Mouse (Mus musculus) hindbrain, embryonic 13.5 days (tissue): ENCODE data around the gene Nfic. TPM values are rescaled to one million over a fixed set of nuclear protein-coding genes. Genes with fewer than 3 reads are reported as not detected.
A peak's percentile ranks its signal among the peaks of the same experiment; 100 is the strongest.
"Not testable (repeated sequence)": the region's sequence is repeated elsewhere in the genome, so short reads cannot be mapped to it uniquely, and the experiment has no call there.

ENCODE experiments used
- ATAC-seq: fragments of 200-750 bp; cut with Nextera tagmentation; 2 replicates; pipeline ENCODE4 v1.8.0; 2017; ENCODE audit warnings: moderate TSS enrichment; ENCODE audit not compliant: low FRiP score
- H3K27ac ChIP-seq: fragments of 300-500 bp; sonication (generic); 2 replicates; pipeline ENCODE4 v1.5.1; 2015; ENCODE audit warnings: inconsistent platforms, mild to moderate bottlenecking, moderate library complexity
- H3K27me3 ChIP-seq: fragments of 300-500 bp; sonication (generic); 2 replicates; pipeline ENCODE4 v1.6.1; 2015; ENCODE audit warnings: mild to moderate bottlenecking, inconsistent platforms
- H3K36me3 ChIP-seq: fragments of 300-500 bp; sonication (generic); 2 replicates; pipeline ENCODE4 v1.6.1; 2015; ENCODE audit warnings: mild to moderate bottlenecking, inconsistent platforms
- H3K4me1 ChIP-seq: fragments of 300-500 bp; sonication (generic); replicated peaks from 2 replicates; pipeline ENCODE4 v1.6.1; 2015; ENCODE audit warnings: inconsistent platforms
- H3K4me2 ChIP-seq: fragments of 300-500 bp; sonication (generic); 2 replicates; pipeline ENCODE4 v1.6.1; 2015; ENCODE audit warnings: inconsistent platforms, mild to moderate bottlenecking, moderate library complexity
- H3K4me3 ChIP-seq: fragments of 300-500 bp; sonication (generic); 2 replicates; pipeline ENCODE4 v1.5.1; 2015; ENCODE audit warnings: mild to moderate bottlenecking, inconsistent platforms
- H3K9ac ChIP-seq: fragments of 300-500 bp; sonication (generic); 2 replicates; pipeline ENCODE4 v1.6.1; 2015; ENCODE audit warnings: mild to moderate bottlenecking, inconsistent platforms
- H3K9me3 ChIP-seq: fragments of 300-500 bp; sonication (generic); 2 replicates; pipeline ENCODE4 v1.6.1; 2016; ENCODE audit warnings: inconsistent platforms
- WGBS: fragments of 180-500 bp; shearing (Covaris S2); methylation state at CpG from one replicate; pipeline ENCODE4 v1.1.7; 2015; 5-methylcytosine and 5-hydroxymethylcytosine counted together
- polyA plus RNA-seq: library from polyadenylated mRNA; unstranded; fragments of >200 nt; fragmentation: Nextera tagmentation; extraction: Ambion mirVana; gene quantifications from 2 replicates; pipeline ENCODE4 v1.2.1, GENCODE M21; 2015

Gene Nfic
- polyA plus RNA-seq, 1 experiment from 2014 or later: 21.3 TPM

DNA sequence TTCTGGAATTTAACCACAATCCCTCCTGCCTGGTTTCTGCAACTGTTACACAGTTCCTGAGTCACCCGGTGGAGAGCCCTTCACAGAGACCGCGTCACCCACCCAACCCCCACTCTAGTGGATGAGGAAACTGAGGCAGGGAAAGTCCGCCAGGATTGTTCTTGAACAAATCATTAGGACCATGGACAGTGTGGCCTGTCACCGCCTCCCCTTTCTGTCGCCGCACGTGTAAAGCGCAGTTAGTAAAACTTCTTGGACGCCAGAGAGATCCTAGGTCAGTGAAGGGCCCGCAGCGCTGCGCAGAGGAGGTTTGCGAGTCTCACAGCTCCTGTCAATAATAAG, 2.5 kb downstream of the Nfic start:
- Histone ChIP-seq H3K4me1 (0 out of 2 replicates have a peak, but pooled peaks cover 5% of the 10 kb centered on the region), H3K4me2 (no peak overlapping the region), H3K27ac (no peak overlapping the region), H3K4me3 (no peak overlapping the region), H3K36me3 (no peaks in the 10 kb centered on the region), H3K27me3 (peaks cover 83% of the 10 kb centered on the region), H3K9ac (no peak overlapping the region), H3K9me3 (no peaks in the 10 kb centered on the region)
- ATAC-seq: no peak
- 7% methylated on average over 14 of the region's 14 CpGs for WGBS

GRCm38 (mm10) chr10:81452237-81452946, 3.0 kb downstream of the Nfic start:
- H3K4me3 ChIP-seq: no peak overlapping the region
- H3K9ac ChIP-seq: peak overlapping the region; percentile 29; the same call in 1 of the 2 replicates

DNA sequence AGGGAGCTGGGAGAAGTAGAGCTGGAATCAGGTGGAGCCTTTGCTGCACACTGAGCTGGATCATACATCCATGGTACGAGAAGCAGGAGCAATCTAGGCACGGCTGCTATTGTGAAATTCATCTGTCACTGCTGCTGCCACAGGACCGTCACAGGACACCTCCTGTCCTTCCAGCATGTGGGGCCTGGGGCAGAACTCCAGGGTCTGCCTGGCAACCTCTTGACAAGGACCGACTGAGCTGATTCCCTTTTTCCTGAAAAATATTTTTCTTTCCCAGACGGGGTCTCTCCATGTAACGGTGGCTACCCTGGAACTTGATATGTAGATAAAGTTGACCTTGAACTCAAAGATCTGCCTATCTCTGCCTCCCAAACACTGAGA, 4.1 kb downstream of the Nfic start:
- no peak overlapping the region for H3K27ac ChIP-seq
- H3K4me2 ChIP-seq: no peak overlapping the region
- no peak for ATAC-seq
- peak overlapping the region; percentile 29; the same call in 1 of the 2 replicates for H3K9ac ChIP-seq
- H3K27me3 ChIP-seq: peaks cover 76% of the 10 kb centered on the region
- H3K9me3 ChIP-seq: no peaks in the 10 kb centered on the region
- H3K4me3 ChIP-seq: no peak overlapping the region
- H3K36me3 ChIP-seq: no peaks in the 10 kb centered on the region
- 65% methylated on average over 6 of the region's 6 CpGs for WGBS
- H3K4me1 ChIP-seq: 0 out of 2 replicates have a peak, but pooled peaks cover 5% of the 10 kb centered on the region

More at GRCm38 (mm10) chr10:81452237-81452946, 3.0 kb downstream of the Nfic start:
- H3K27me3 ChIP-seq: peaks cover 84% of the 10 kb centered on the region
- H3K4me2 ChIP-seq: no peak overlapping the region
- H3K36me3 ChIP-seq: no peaks in the 10 kb centered on the region
- 0 out of 2 replicates have a peak, but pooled peaks cover 5% of the 10 kb centered on the region for H3K4me1 ChIP-seq
- no peaks in the 10 kb centered on the region for H3K9me3 ChIP-seq
- H3K27ac ChIP-seq: no peak overlapping the region
- no peak for ATAC-seq
- 12% methylated on average over 36 of the region's 36 CpGs for WGBS

DNA sequence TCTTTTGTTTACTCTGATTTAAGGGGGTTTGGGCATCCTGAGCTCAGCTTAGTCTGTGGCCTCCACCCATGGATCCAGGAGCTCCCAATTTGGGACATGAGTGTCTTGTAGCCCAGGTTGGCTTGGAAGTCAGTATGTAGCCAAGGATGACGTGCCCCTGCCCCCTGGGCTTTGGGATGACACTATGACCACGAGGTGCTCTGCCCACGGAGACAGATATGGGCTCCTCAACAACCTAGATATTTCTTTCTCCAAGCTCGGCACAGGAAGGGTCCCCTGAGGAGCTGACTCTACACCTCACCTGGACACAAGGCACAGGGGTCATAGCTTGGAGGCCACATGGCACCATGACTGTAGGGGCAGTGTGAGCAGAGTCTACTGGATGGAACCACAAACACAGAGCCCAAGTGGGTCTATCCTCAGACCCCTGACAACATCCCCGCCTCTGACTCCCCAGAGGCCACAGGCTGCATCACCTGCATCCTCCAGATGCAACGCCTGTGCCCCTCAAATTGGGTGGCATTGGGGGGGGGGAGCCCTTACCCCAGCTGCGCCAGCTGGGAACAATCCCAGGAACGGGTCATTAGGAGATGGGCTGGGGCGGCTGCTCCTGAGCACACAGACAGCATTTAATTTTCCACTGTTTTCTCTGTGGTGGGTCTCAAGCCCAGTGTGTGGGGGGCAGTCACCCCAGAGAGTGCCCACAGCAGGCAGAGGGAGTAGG, 4.6 kb downstream of the Nfic start:
- 64% methylated on average over 9 of the region's 9 CpGs for WGBS
- Histone ChIP-seq H3K4me3 (no peak overlapping the region), H3K27me3 (peaks cover 71% of the 10 kb centered on the region), H3K4me1 (0 out of 2 replicates have a peak, but pooled peaks cover 5% of the 10 kb centered on the region), H3K27ac (no peak overlapping the region), H3K9me3 (no peaks in the 10 kb centered on the region), H3K4me2 (no peak overlapping the region), H3K9ac (peak overlapping the region; percentile 29; the same call in 1 of the 2 replicates), H3K36me3 (no peaks in the 10 kb centered on the region)
- no peak for ATAC-seq

- Histone ChIP-seq H3K4me2 (no peak overlapping the region), H3K27me3 (peaks cover 68% of the 10 kb centered on the region), H3K36me3 (no peaks in the 10 kb centered on the region), H3K4me1 (0 out of 2 replicates have a peak, but pooled peaks cover 5% of the 10 kb centered on the region), H3K27ac (no peak overlapping the region), H3K9me3 (no peaks in the 10 kb centered on the region), H3K9ac (no peak overlapping the region), H3K4me3 (no peak overlapping the region)
- 3% methylated on average over 7 of the region's 7 CpGs for WGBS
- peak; percentile 68 for ATAC-seq
Observed at GRCm38 (mm10) chr10:81450140-81450539, 5.3 kb downstream of the Nfic start.

- 20% methylated on average over 2 of the region's 2 CpGs for WGBS
- not testable (repeated sequence) for H3K4me3 ChIP-seq, H3K27ac ChIP-seq, H3K9ac ChIP-seq, H3K36me3 ChIP-seq, ATAC-seq, H3K4me1 ChIP-seq, H3K4me2 ChIP-seq, H3K9me3 ChIP-seq
- peaks cover 30% of the 10 kb centered on the region for H3K27me3 ChIP-seq
Observed at GRCm38 (mm10) chr10:81445516-81445915, 9.9 kb downstream of the Nfic start.

DNA sequence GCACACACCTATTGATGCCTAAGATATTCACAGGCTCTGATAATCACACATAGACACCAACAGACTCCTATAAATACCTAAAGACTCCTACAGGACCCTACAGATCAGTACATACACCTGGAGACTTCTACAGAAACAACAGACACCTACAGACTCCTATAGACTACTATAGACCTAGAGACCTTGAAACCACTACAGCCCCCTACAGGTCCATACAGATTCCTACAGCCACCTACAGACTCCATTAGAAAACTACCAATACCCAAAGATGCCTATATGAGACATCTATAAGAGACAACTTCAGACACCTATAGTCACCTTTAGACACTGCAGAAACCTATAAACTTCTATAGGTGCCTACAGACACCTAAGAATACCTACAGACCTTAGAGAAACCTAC, 14.4 kb downstream of the Nfic start:
- H3K36me3 ChIP-seq: no peaks in the 10 kb centered on the region
- H3K4me1 ChIP-seq: no peaks in the 10 kb centered on the region
- H3K9ac ChIP-seq: no peak overlapping the region
- no peak overlapping the region for H3K27ac ChIP-seq
- H3K27me3 ChIP-seq: peaks cover 23% of the 10 kb centered on the region
- ATAC-seq: no peak
- H3K9me3 ChIP-seq: no peaks in the 10 kb centered on the region
- no peak overlapping the region for H3K4me2 ChIP-seq
- no peak overlapping the region for H3K4me3 ChIP-seq

- Histone ChIP-seq H3K36me3 (no peaks in the 10 kb centered on the region), H3K27ac (peak overlapping the region; percentile 48; the same call in 1 of the 2 replicates), H3K9ac (peak overlapping the region; percentile 46; the same call in 1 of the 2 replicates), H3K27me3 (peaks cover 21% of the 10 kb centered on the region), H3K4me1 (peaks cover 37% of the 10 kb centered on the region), H3K4me3 (no peak overlapping the region), H3K9me3 (no peaks in the 10 kb centered on the region), H3K4me2 (no peak overlapping the region)
- ATAC-seq: no peak
- 71% methylated on average over 3 of the region's 3 CpGs for WGBS
Observed at GRCm38 (mm10) chr10:81435436-81435835, 20.0 kb downstream of the Nfic start.

DNA sequence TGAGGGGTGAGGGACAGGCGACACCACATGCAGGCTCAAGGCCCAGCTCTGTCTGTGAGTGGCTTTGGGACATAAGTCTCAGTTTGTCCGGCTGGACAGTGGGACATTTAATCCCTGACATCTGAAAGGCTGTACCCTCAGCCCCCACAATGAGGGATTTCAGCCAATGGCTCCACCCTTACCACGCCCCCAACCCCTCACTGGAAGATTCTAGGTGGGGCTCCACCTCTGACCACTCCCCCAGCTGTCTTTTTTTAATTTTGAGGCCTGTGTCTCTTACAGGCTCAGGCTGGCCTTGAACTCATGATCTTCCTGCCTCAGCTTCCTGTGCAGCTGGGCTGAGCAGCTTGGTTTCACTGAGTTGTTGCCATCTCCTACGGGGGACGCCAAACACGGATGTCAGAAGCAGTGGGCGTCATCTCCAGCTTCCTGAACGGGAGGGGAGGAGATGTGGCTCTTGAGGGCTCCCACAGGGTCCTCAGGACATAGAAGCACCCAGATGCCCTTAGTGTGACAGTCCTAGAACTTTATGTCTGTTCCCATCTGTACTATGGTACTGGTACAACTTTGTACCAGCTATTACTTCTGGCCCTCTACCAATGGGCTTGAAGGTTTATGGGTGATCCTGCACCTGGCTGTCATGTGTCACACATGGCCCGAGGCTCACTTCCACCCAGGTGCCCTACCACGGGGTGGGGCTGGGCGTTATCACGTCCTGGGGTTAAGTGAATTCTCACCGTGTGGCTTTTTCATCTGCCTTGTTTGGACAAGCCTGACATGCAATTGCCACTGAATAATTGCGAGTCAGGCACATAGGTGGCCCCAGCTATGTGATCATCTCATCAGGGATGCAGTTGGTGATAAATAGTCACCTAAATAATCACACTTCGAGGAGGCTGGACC, 20.8 kb downstream of the Nfic start:
- H3K9ac ChIP-seq: peak overlapping the region; percentile 46
- peaks cover 19% of the 10 kb centered on the region for H3K27me3 ChIP-seq
- no peak overlapping the region for H3K4me2 ChIP-seq
- H3K27ac ChIP-seq: peak overlapping the region; percentile 48; the same call in 1 of the 2 replicates
- WGBS: 70% methylated on average over 15 of the region's 15 CpGs
- H3K4me1 ChIP-seq: peaks cover 40% of the 10 kb centered on the region
- H3K36me3 ChIP-seq: no peaks in the 10 kb centered on the region
- ATAC-seq: no peak
- H3K4me3 ChIP-seq: no peak overlapping the region
- H3K9me3 ChIP-seq: no peaks in the 10 kb centered on the region

- Histone ChIP-seq H3K4me1 (peaks cover 49% of the 10 kb centered on the region), H3K36me3 (no peaks in the 10 kb centered on the region), H3K9ac (no peak overlapping the region), H3K4me2 (no peak overlapping the region), H3K27me3 (peaks cover 21% of the 10 kb centered on the region), H3K27ac (peak overlapping the region; percentile 35; the same call in 1 of the 2 replicates), H3K4me3 (peak overlapping the region; percentile 30; the same call in 1 of the 2 replicates), H3K9me3 (no peaks in the 10 kb centered on the region)
- ATAC-seq: no peak
- WGBS: 73% methylated on average over 26 of the region's 26 CpGs
Observed at GRCm38 (mm10) chr10:81433541-81434289, 21.7 kb downstream of the Nfic start.

DNA sequence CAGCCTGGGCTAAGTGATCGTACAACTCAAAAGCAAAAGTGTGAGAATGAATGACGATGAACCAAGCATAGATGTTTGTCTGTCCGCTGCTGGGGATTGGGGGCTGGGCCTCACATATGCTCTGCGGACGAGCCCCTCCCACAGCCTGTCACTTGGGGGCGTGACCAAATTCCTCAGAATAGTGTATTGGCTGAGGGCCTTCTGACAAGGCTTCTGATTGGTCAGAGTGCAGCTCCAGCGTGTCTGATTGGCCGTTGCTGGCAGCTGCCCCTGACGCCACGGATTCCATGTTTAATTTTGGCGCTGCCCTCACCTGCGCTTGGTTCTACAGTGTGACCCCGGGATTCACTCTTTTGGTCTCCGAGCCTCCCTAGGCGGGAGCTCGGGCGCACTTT, 22.6 kb downstream of the Nfic start:
- no peaks in the 10 kb centered on the region for H3K9me3 ChIP-seq
- no peaks in the 10 kb centered on the region for H3K36me3 ChIP-seq
- H3K27ac ChIP-seq: peak overlapping the region; percentile 35; the same call in 1 of the 2 replicates
- WGBS: 4% methylated on average over 17 of the region's 17 CpGs
- H3K9ac ChIP-seq: peak overlapping the region; percentile 55; the same call in 1 of the 2 replicates
- H3K27me3 ChIP-seq: peaks cover 29% of the 10 kb centered on the region
- peak overlapping the region; percentile 55 for H3K4me2 ChIP-seq
- peaks cover 49% of the 10 kb centered on the region for H3K4me1 ChIP-seq
- H3K4me3 ChIP-seq: peak overlapping the region; percentile 30
- ATAC-seq: peak; percentile 84
